Mouse (Mus musculus): ENCODE data around the gene Zdhhc18. TPM values are rescaled to one million over a fixed set of nuclear protein-coding genes. Genes with fewer than 3 reads are reported as not detected.

Zdhhc18 gene
- polyA plus RNA-seq, 1 experiment from 2014 or later: 10.5 TPM

DNA sequence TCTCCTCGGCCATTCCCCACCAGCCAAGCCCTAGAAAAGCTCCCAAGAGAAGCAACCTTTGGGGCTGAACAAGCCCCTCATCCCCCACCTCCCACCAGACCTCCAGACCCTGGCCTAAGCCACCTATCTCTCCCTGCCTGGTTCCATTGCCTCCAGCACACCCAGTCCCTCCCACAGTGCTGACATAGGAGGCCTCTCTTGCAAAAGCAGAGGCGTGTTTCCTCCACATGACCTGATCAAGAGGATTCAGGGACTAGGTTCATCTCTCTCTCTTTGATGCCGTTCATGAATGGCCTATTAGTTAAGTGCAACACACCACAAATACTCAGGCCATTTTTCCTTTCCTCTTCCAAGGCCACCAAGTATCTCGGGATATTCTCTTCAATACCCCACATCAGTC, 90.1 kb downstream of the Zdhhc18 start:
- DNase-seq (ENCODE audit: low spot score): no peak

DNA sequence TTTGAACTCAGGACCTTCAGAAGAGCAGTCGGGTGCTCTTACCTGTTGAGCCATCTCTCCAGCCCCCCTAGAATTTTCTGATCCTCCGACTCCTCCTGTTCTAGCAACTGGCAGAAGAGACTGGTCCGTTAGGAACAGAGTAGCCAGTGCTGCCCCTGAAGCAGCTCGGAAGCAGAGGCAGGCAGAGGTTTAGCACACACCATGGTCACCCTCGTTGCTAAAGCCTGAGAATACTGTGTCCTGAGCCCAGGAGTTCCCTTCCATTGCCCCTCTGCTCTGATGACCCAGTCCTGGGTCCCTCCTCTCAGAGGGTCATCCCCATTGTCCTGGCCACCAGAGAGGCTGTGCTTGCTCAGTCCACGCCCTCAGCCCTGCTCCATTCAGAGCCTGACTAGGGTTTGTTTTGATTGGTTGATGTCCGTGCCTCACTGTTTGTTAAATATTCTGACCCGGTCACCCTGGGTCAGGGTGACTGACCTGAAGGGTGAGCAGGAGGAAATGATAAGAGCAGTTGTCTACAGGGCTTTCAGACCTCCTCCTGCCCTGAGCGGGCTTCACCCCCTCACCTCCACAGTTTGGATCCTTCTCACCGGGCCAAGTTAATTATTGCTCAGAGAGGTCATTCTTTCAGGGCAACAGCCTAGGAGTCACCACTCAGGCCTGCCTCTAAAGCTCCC, 92.8 kb downstream of the Zdhhc18 start:
- no peak for DNase-seq (ENCODE audit: low spot score)

Small RNA genes within 50 kb of the gene (microRNA-seq; reads per million reads assigned to microRNA genes)
- not detected for gene Gm23158 (ENCODE audit: borderline number of aligned reads)

Other genes starting within 250 kb of the Zdhhc18 start
- 0.38 and 0.40 TPM in 2 replicates for gene Tent5b, start 170.0 kb downstream of the Zdhhc18 start, polyA plus RNA-seq (2015; fragmentation: Nextera tagmentation; extraction: Ambion mirVana)
- gene Trnp1, start 151.6 kb downstream of the Zdhhc18 start, polyA plus RNA-seq (2015; fragmentation: Nextera tagmentation; extraction: Ambion mirVana): 1.2 and 1.4 TPM in 2 replicates
- gene Kdf1, start 131.2 kb downstream of the Zdhhc18 start, polyA plus RNA-seq (2015; fragmentation: Nextera tagmentation; extraction: Ambion mirVana): 9.7 and 11.2 TPM in 2 replicates
- 257 and 261 TPM in 2 replicates for gene Nudc, start 104.2 kb downstream of the Zdhhc18 start, polyA plus RNA-seq (2015; fragmentation: Nextera tagmentation; extraction: Ambion mirVana)
- gene Nr0b2, start 96.8 kb downstream of the Zdhhc18 start, polyA plus RNA-seq (2015; fragmentation: Nextera tagmentation; extraction: Ambion mirVana): 0.33 and 0.37 TPM in 2 replicates
- 8.3 and 8.9 TPM in 2 replicates for gene Gpatch3, start 75.4 kb downstream of the Zdhhc18 start, polyA plus RNA-seq (2015; fragmentation: Nextera tagmentation; extraction: Ambion mirVana)
- 23.4 and 25.9 TPM in 2 replicates for gene Gpn2, start 65.8 kb downstream of the Zdhhc18 start, polyA plus RNA-seq (2015; fragmentation: Nextera tagmentation; extraction: Ambion mirVana)
- gene Sfn, start 48.0 kb downstream of the Zdhhc18 start, polyA plus RNA-seq (2015; fragmentation: Nextera tagmentation; extraction: Ambion mirVana): 60.3 and 66.3 TPM in 2 replicates
- 18.6 and 19.4 TPM in 2 replicates for gene Pigv, start 22.5 kb upstream of the Zdhhc18 start, polyA plus RNA-seq (2015; fragmentation: Nextera tagmentation; extraction: Ambion mirVana)
- gene Arid1a, start 106.6 kb upstream of the Zdhhc18 start, polyA plus RNA-seq (2015; fragmentation: Nextera tagmentation; extraction: Ambion mirVana): 25.3 and 36.5 TPM in 2 replicates
- 37.3 and 38.8 TPM in 2 replicates for gene Rps6ka1, start 237.6 kb upstream of the Zdhhc18 start, polyA plus RNA-seq (2015; fragmentation: Nextera tagmentation; extraction: Ambion mirVana)